Mouse (Mus musculus): ENCODE data around the gene Stx1a. TPM values are rescaled to one million over a fixed set of nuclear protein-coding genes. Genes with fewer than 3 reads are reported as not detected.

Gene Stx1a
- total and polyA plus RNA-seq, 2 experiments from 2014 or later, result 152 to 171 TPM

GRCm38 (mm10) chr5:135025899-135026298 lies 2.6 kb downstream of the Stx1a start:
- Histone ChIP-seq H3K4me2 (ENCODE audit: low read depth) (no peak overlapping the region; the same call in 1 of the 2 replicates), H3K9me3 (ENCODE audit: low read length) (no peaks in the 10 kb centered on the region), H3K27me3 (ENCODE audit: insufficient read depth, low read length) (no peaks in the 10 kb centered on the region), H3K27ac (ENCODE audit: low read depth, low read length) (no peak overlapping the region), H3K9ac (0 out of 2 replicates have a peak overlapping the region, but pooled peaks have one; percentile 4), H3K4me3 (ENCODE audit: low read depth, low read length) (no peak overlapping the region), H3K36me3 (ENCODE audit: insufficient read depth) (no peaks in the 10 kb centered on the region), H3K4me1 (ENCODE audit: insufficient read depth) (peaks cover 11% of the 10 kb centered on the region; the same call in 1 of the 2 replicates)
- 34% methylated on average over 7 of the region's 7 CpGs for WGBS
- ATAC-seq (no peak), DNase-seq (no peak)
- TF ChIP-seq CTCF (IDR thresholded peaks at IDR 0.05; ENCODE audit: low read depth), result no peak

- peaks cover 6% of the 10 kb centered on the region; the same call in 1 of the 2 replicates for H3K4me1 ChIP-seq (ENCODE audit: insufficient read depth)
- no peaks in the 10 kb centered on the region for H3K36me3 ChIP-seq (ENCODE audit: insufficient read depth)
- no peaks in the 10 kb centered on the region for H3K27me3 ChIP-seq (ENCODE audit: insufficient read depth, low read length)
- no peak overlapping the region for H3K4me2 ChIP-seq (ENCODE audit: low read depth)
- ATAC-seq, result no peak
- 50% methylated on average over 18 of the region's 18 CpGs for WGBS
- H3K9me3 ChIP-seq (ENCODE audit: low read length), result no peaks in the 10 kb centered on the region
- no peak for DNase-seq
- no peak for TF ChIP-seq CTCF (IDR thresholded peaks at IDR 0.05; ENCODE audit: low read depth)
- H3K4me3 ChIP-seq (ENCODE audit: low read depth, low read length), result no peak overlapping the region
- H3K27ac ChIP-seq (ENCODE audit: low read depth, low read length), result no peak overlapping the region
- no peak overlapping the region for H3K9ac ChIP-seq
Observed at GRCm38 (mm10) chr5:135029007-135029854, 5.9 kb downstream of the Stx1a start.

- Histone ChIP-seq H3K4me1 (ENCODE audit: insufficient read depth) (0 out of 2 replicates have a peak, but pooled peaks cover 5% of the 10 kb centered on the region), H3K9ac (no peak overlapping the region), H3K27me3 (ENCODE audit: insufficient read depth, low read length) (no peaks in the 10 kb centered on the region), H3K4me2 (ENCODE audit: low read depth) (no peak overlapping the region), H3K4me3 (ENCODE audit: low read depth, low read length) (no peak overlapping the region), H3K27ac (ENCODE audit: low read depth, low read length) (no peak overlapping the region), H3K36me3 (ENCODE audit: insufficient read depth) (peaks cover 4% of the 10 kb centered on the region; the same call in 1 of the 2 replicates), H3K9me3 (ENCODE audit: low read length) (no peaks in the 10 kb centered on the region)
- no peak for TF ChIP-seq CTCF (IDR thresholded peaks at IDR 0.05; ENCODE audit: low read depth)
- no peak for DNase-seq
- 89% methylated on average over 5 of the region's 5 CpGs for WGBS
- ATAC-seq, result no peak
Observed at GRCm38 (mm10) chr5:135032581-135032980, 9.3 kb downstream of the Stx1a start.

- Histone ChIP-seq H3K27ac (ENCODE audit: low read depth, low read length) (no peak overlapping the region), H3K4me3 (ENCODE audit: low read depth, low read length) (no peak overlapping the region), H3K9ac (no peak overlapping the region), H3K4me1 (ENCODE audit: insufficient read depth) (no peaks in the 10 kb centered on the region), H3K27me3 (ENCODE audit: insufficient read depth, low read length) (no peaks in the 10 kb centered on the region), H3K9me3 (ENCODE audit: low read length) (no peaks in the 10 kb centered on the region), H3K4me2 (ENCODE audit: low read depth) (no peak overlapping the region), H3K36me3 (ENCODE audit: insufficient read depth) (peaks cover 15% of the 10 kb centered on the region)
- TF ChIP-seq CTCF (IDR thresholded peaks at IDR 0.05; ENCODE audit: low read depth), result peak; percentile 27; the same call in 1 of the 2 replicates
- 96% methylated on average over 2 of the region's 2 CpGs for WGBS
- no peak for DNase-seq
- ATAC-seq, result no peak
Observed at GRCm38 (mm10) chr5:135034593-135034992, 11.3 kb downstream of the Stx1a start.

- 71% methylated on average over 18 of the region's 18 CpGs for WGBS
- TF ChIP-seq CTCF (IDR thresholded peaks at IDR 0.05; ENCODE audit: low read depth), result no peak
- no peak for ATAC-seq
- Histone ChIP-seq H3K4me3 (ENCODE audit: low read depth, low read length) (no peak overlapping the region), H3K4me2 (ENCODE audit: low read depth) (no peak overlapping the region), H3K9ac (no peak overlapping the region), H3K27me3 (ENCODE audit: insufficient read depth, low read length) (no peaks in the 10 kb centered on the region), H3K27ac (ENCODE audit: low read depth, low read length) (no peak overlapping the region), H3K4me1 (ENCODE audit: insufficient read depth) (no peaks in the 10 kb centered on the region), H3K36me3 (ENCODE audit: insufficient read depth) (peaks cover 15% of the 10 kb centered on the region), H3K9me3 (ENCODE audit: low read length) (no peaks in the 10 kb centered on the region)
- DNase-seq, result no peak
Observed at GRCm38 (mm10) chr5:135035608-135036359, 12.5 kb downstream of the Stx1a start.

- Histone ChIP-seq H3K9ac (no peak overlapping the region), H3K36me3 (ENCODE audit: insufficient read depth) (peaks cover 15% of the 10 kb centered on the region), H3K4me3 (ENCODE audit: low read depth, low read length) (no peak overlapping the region), H3K27me3 (ENCODE audit: insufficient read depth, low read length) (no peaks in the 10 kb centered on the region), H3K27ac (ENCODE audit: low read depth, low read length) (no peak overlapping the region), H3K4me2 (ENCODE audit: low read depth) (no peak overlapping the region), H3K4me1 (ENCODE audit: insufficient read depth) (no peaks in the 10 kb centered on the region), H3K9me3 (ENCODE audit: low read length) (no peaks in the 10 kb centered on the region)
- no peak for TF ChIP-seq CTCF (IDR thresholded peaks at IDR 0.05; ENCODE audit: low read depth)
- DNase-seq (no peak), ATAC-seq (no peak)
- WGBS, result 88% methylated on average over 3 of the region's 3 CpGs
Observed at GRCm38 (mm10) chr5:135037946-135038345, 14.7 kb downstream of the Stx1a start.

- DNase-seq (no peak), ATAC-seq (no peak)
- no peak for TF ChIP-seq CTCF (IDR thresholded peaks at IDR 0.05; ENCODE audit: low read depth)
- WGBS, result 86% methylated on average over 9 of the region's 9 CpGs
- Histone ChIP-seq H3K27ac (ENCODE audit: low read depth, low read length) (peak overlapping the region; percentile 77), H3K4me1 (ENCODE audit: insufficient read depth) (no peaks in the 10 kb centered on the region), H3K4me2 (ENCODE audit: low read depth) (no peak overlapping the region), H3K36me3 (ENCODE audit: insufficient read depth) (peaks cover 15% of the 10 kb centered on the region), H3K27me3 (ENCODE audit: insufficient read depth, low read length) (no peaks in the 10 kb centered on the region), H3K9ac (no peak overlapping the region), H3K4me3 (ENCODE audit: low read depth, low read length) (no peak overlapping the region), H3K9me3 (ENCODE audit: low read length) (no peaks in the 10 kb centered on the region)
Observed at GRCm38 (mm10) chr5:135039541-135039940, 16.3 kb downstream of the Stx1a start.
